Mouse (Mus musculus) mouse embryonic stem cell (cell line): ENCODE results near the gene Clps.

Source experiments
- in situ Hi-C, 2 experiments: fragments of 300-500 bp; cut with MboI; formaldehyde crosslinking; loops; 1 replicate in 1 of 2; 3 replicates in 1 of 2; pipeline ENCODE4 v1.14.3; 2019 to 2020; ENCODE audit warnings: low sequenced_read_pairs in 2 of 2, low pct_unique_long_range_greater_than_20kb in 1 of 2, mixed read lengths in 1 of 2; ENCODE audit not compliant: unreplicated experiment in 1 of 2

The Clps gene

DNA sequence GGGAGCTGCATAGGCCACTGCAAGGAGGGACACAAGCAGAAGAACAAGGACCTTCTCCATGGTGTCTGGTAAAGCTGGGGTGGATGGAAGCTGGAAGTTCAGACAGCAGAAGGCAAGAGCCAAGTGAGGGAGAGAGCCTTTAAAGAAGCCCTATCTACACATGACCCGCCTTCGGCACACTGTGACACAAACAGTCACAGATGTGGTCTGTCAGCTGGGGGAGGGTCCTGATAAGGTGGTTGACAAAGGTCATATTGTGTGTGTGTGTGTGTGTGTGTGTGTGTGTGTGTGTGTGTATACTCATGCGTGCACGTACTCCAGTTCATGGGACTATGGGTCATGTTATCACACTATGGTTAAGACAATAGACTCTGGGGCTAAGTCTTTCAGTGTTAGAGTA, at the start of gene Clps:
TSS of gene Clps (minus strand) at position 169 of the 400 bp plus-strand sequence.
- in situ Hi-C loops: no loop called here

DNA sequence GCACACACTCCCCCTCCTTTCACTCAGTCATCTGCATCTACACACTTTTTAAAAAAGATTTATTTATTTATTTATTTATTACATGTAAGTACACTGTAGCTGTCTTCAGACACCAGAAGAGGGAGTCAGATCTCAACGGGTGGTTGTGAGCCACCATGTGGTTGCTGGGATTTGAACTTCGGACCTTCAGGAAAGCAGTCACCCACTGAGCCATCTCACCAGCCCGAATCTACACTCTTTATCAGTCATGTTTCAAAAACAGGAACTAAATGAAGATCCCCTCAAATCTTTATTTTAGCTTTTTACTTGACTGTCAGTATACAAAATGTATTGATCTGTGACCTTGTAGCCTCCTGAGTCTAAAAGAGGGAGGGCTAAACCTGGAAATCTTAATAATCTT, 49.0 kb upstream of the Clps start:
- in situ Hi-C loops: no loop called here

DNA sequence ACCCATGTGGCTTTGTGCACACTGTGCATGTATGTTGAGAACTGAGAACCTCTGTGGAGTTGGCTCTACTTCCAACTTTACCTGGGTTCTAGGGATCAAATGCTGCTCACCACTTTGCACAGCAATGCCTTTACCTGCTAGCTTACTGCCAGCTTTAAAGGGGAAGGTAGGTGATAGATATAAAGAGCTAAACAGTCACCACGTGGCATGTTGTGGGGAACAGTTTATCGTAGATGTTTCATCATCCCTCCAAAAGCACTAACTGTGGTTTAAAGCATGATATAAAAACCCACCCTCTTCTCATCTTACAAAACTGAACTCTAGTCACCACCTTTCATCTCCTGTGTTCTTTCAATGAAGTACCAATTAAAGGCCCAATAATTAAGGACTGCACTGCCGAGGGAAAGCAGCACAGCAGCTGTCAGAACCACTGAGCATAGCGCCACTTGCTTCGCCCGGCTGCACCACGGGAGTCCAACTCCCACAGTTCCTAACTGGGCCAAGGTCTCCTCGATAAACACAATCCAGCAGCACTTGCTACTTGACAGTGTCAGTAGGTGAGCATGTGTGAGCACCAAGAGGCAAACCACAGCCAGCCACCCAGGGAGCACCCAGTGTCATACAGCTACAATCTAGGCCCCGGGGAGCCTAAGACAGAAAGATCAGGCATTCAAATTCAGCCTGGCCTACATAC, 41.1 kb upstream of the Clps start:
- in situ Hi-C loops: no loop called here

DNA sequence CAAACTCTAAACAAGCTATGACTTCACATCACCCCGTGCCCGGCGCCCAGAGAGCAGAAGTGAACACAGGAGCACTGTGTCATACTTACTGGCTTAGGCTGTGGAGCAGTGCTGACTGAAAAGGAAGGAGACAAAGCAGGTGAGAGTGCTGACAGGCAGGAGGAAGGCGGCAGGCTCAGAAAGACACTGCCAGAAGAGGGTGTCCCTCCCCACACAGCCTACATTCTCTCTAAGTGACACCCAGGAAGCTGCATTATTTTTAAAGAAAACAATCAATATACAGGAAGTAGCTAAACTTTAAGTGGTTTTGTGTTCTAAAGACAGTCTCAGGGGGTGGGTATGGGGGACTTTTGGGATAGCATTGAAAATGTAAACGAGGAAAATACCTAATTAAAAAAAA, 40.2 kb upstream of the Clps start:
- in situ Hi-C loops: no loop called here

DNA sequence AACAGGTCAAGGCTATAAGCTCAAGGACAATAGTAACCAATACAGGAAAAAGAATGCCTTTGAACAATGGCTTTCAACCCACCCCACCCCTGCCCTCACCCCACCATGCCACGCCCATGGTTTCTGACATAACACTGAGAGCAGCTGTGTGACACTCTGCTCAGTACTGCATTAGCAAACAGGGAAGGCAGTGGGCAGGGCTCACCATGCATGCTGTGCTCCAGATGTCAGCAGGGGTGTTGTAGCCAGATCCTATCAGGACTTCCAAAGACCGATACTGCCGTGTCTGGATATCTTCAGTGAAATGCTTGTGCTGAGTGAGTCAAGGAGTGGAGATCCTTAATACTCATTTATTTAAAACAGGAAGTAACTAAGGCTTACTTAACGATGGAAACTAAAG, 33.4 kb upstream of the Clps start:
- in situ Hi-C loops: no loop called here

DNA sequence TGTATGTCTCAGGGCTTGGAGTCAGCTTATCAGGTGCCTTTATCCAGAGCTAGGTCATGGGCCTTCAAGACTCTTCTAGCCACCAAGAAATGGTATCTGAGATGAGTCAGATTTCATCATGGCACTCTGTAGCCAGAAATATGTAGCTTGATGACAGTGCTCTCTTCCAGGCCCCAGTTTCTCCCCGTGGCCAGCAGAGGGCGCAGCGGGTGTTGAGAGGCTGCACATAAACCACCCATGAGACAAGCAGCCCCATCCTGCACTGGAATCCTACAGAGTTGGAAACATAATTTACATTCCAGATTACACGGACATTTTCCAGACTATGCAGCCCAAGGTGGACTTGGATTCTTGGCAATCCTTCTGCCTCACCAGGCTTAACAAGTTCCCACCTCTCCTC, 32.4 kb upstream of the Clps start:
- in situ Hi-C loops: no loop called here

DNA sequence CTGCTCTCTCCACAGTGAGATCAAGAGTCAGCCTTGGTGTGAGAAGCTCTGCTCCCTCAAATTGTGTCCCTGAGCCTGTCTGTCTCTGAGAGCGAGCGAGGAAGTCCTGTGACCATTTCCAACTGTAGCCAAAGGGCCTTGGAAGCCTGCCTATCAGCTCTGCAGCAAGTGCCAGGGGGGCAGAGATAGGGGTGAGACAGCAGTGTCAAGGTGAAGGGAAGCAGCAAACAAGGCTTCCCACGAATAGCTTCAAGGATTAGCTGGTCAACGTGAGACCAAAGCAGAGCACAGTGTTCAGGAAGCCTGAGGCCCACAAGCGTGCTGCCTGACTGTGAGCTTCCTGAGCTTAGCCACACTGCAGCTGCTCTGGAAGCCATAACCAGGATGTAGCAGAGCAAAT, 30.9 kb upstream of the Clps start:
- in situ Hi-C loops: no loop called here

DNA sequence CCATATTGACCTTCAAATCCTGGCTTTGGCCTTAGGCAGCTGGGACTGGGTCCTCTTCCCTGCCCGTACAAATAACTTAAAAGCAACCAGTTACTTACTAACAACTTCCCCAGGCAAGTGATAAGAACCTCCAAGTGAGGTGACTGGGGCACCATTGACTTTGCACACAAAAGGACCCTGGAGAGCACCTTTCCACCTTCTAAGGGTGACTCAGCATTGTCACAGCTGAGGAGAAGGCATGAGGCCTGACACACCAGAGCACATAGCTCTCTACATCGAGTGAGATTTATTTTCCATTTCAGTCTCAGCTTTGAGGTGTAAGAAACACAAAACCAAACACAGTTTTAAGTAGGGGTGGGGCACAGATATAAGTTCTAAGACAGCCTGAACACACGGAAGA, 30.0 kb upstream of the Clps start:
- in situ Hi-C loops: no loop called here

DNA sequence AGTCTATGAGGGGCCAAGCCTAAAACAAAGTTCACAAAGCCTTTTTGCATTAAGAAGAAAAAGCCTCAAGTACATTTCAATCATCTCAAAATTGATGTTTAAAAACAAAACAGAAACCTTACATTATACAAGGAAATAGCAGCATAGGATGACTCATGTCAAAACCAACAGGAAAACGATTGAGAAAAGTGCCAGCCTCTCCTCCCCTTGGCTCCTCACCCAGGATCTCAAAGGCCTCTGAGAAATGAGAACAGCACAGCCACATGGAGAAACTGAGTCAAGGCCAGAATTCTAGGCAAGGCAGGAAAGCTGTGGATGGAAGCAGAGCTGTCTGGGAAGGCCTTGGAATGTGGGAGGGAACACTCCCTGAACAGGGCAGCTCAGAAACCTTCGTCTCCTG, 28.0 kb upstream of the Clps start:
- in situ Hi-C loops: no loop called here

DNA sequence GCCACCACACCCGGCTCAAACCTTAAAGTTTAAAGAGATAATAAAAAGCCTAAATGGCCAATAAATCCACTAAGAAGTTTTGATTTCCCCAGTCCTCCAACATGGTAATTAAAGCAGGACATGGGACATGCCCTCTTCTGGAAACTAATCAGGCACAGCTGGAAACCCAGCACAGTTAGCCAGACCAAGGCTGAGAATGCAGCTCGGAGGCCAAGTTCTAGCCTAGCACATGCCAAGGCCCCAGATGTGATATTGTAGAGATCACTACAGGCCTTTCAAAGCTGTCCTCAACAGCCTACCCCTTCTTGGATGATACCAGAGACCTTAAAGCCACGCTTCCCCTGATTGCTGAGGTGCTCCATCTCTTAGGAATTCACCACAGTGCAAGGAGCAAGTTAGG, 25.9 kb upstream of the Clps start:
- in situ Hi-C loops: no loop called here

DNA sequence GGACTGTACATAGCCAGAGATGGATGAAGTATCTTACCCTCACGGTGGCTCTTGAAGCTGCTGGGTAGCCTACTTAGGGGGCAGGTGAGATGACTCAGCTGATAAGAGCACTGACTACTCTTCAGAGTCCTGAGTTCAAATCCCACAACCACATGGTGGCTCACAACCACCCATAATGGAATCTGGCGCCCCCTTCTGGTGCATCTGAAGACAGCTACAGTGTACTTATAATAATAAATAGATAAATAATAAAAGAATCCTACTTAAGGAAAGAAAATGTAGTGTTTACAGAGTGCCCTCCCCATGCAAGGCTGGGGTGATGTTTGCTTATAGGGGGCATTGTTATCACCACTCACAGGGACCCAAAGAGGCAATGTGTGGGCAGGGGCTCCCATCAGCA, 20.5 kb upstream of the Clps start:
- in situ Hi-C loops: no loop called here

DNA sequence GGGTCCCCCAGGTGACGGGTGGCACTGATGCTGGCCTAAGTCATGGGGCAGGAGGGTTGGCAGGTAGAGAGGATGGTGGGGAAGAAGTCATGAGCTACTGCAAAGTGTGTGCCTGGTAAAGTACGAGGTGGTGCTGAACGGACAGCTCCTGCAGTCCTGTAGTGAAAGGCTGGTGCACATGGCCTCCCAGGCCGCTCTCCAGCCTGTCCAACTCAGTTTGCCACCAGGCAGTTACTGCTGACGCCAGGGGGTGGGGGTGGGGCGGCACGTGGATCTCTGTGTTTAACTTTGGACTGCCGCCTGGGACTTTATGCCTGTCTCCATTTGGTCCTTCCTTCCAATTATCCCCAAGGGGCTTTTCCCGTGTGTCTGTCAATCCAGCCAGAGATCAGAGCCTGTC, 19.8 kb upstream of the Clps start:
- in situ Hi-C loops: no loop called here

DNA sequence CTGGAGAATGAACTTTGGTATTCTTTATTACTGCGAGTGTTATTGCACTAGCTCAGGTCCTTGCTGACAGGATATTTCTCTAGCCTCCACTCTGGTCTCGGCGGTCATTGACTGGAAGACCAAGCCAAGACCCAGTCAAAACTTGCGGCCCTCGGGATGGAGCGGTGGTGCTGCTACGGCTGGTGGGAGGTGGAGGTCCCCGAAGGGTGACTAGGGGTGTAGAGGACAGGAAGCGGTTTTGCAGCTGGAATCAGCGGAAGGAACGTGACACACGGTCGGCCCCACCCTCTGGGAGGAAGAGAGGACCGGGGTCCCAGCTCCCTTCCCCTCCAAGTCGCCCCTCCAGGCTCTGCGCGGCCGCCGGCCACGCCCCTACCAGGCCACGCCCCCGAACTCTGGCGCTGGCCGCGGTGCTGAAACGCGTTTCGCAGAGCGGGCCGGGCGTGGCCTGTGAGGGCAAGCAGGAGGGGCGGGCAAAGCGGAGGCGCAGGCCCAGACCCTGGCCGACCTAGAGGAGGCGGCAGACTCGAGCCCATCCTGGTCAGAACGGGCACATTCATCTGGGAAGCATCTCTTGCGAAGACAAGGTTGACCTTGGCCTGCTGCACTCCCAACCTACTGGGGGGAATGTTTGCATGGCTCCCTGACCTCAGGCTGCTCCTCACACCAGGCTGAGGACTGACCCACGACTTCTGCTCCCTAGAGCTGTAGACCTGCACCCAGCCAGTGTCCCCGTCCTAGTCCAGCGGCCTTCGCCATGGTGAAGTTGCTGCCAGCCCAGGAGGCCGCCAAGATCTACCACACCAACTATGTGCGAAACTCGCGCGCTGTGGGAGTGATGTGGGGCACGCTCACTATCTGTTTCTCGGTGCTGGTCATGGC, 14.9 kb upstream of the Clps start, which contains the start of gene Lhfpl5:
TSS of gene Lhfpl5 (plus strand) at position 398 of the 882 bp plus-strand sequence.
- in situ Hi-C loops: no loop called here

DNA sequence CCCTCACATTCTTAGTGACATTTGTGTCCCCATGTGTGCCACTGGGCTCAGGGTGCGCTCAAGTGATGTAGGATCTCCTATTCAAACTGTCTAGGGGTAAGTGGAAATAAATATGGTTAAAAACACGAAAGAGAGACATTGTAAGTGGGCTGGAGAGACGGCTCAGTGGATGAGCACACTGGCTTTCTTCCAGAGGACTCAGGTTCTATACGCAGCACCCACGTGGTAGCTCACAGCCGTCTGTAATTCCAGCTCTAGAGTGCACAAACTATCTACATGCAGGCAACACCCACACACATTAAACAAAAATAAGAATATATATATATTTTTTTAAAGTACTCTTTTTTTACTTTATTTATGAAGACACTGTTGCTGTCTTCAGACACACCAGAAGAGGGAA, 12.4 kb upstream of the Clps start:
- in situ Hi-C loops: no loop called here

DNA sequence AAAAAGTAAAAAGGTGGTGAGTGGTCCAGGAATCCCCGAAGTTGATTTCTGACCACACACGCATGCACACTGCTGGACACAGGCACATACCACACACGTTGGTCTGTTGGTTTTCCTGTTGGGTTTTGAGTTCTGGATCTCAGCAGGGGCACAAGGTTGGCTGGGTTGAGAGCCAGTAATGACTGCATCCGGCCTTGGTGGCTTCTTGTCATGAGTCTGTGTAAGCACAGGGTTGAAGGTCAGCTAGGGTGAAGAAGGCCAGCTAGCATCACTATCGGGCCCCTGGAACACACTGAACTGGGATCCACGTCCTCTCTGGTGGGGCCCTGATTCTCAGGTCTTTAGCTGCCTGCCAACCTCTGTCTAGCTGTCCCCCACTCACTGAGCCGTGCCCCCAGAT, 12.0 kb upstream of the Clps start:
- in situ Hi-C loops: no loop called here

DNA sequence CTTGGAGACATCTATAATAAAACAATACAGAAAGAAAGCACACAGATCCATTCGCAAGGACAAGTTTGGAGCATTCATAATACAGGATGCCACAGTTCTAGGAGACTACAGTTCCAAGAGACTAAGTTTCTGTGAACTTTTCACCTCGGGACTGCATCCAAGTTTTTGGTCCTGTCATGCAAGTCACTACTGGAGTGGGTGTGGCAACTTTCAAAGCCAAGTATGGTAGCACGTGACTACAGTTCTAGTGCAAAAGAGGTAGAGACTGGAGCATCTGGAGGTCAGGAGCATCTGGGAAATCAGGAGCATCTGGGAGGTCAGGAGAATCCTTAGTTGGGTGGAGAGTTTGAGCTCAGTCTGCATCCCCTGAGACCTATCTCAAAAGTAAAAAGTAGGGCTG, 11.3 kb upstream of the Clps start:
- in situ Hi-C loops: no loop called here

DNA sequence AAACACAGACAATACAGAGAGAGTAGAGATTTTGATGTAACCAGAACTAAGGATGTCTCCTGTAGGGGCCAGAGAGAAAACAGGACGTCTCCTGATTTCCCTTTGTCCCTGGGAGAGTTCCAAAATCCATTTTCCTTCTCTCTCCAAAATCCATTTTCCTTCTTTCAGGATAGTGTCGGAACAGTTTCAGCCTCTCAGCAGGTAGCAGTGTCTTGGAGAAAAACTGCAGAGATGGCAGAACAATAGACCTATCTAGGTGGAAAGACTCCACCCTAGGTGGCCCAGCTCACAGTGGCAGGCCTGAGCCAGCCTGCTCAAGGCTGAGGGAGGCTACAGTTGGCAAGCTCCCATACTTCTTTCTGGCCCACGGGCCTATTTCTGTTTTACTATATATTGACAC, 7.0 kb upstream of the Clps start:
- in situ Hi-C loops: no loop called here

DNA sequence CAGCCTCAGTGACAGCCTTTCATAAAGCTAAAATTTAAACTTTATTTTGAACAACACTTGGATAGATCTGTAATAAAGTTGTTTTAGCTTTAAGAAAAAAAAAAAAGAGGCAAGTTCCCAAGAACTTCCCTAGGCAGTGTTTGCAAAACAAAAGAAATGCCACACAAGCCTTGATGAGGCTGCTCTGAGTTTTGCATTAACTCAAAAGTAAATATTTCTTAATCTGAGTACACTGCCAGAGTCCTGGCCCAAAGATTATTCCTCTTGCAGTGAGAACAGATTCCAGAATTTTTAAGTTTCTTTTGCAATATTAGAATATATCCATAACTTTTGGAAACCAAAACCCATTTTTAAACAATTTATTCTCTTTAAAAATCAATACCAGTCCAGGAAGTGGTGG, 4.6 kb upstream of the Clps start:
- in situ Hi-C loops: no loop called here

DNA sequence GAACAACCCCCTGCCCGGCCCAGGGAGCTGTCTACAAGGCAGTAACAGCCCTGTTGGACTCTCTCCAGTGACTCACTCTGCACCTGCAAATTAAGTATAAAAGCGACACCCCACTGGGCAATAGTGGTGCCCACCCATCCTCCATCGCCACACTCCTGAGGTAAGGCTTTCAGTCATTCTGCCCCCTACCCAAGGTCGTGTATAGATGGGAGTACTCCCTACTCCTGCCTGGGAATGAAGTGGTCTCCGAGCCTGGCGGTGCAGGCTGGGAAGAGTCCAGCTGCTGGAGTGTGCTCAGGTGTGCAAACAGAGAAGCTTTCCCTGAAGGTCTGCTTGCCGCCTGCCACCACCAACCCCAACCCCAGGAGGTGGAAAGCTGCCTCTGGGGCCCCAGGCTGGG, 1.0 kb upstream of the Clps start:
- in situ Hi-C loops: no loop called here

DNA sequence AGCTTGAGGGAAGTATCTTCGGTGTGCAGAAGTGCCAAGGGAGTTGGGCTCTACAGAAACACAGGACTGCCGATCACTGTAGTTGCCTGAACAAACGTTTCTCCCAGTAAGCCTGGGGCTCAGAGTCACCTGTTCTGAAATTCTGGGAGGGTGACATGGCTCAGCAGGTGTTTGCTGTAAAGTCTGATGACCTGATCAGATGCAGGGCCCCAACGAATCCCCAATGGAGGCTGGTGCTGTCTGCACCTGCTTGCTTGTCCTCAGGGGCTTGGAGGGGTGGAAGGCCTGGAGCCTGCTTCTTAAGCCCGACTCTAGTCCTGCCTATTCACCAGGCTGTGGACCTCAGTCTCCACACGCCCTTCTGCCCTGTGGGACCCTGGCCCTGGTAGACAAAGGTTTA, 2.8 kb downstream of the Clps start:
- in situ Hi-C loops: no loop called here
